Mouse (Mus musculus) kidney, postnatal 14 days (tissue): ENCODE data around the gene Cyp2w1.
A peak's percentile ranks its signal among the peaks of the same experiment; 100 is the strongest.
"Not testable (repeated sequence)": the region's sequence is repeated elsewhere in the genome, so short reads cannot be mapped to it uniquely, and the experiment has no call there.

Source experiments
- DNase-seq: peaks from one replicate; pipeline ENCODE4 v3.0.0; 2022; ENCODE audit warnings: mixed read lengths

The Cyp2w1 gene

DNA sequence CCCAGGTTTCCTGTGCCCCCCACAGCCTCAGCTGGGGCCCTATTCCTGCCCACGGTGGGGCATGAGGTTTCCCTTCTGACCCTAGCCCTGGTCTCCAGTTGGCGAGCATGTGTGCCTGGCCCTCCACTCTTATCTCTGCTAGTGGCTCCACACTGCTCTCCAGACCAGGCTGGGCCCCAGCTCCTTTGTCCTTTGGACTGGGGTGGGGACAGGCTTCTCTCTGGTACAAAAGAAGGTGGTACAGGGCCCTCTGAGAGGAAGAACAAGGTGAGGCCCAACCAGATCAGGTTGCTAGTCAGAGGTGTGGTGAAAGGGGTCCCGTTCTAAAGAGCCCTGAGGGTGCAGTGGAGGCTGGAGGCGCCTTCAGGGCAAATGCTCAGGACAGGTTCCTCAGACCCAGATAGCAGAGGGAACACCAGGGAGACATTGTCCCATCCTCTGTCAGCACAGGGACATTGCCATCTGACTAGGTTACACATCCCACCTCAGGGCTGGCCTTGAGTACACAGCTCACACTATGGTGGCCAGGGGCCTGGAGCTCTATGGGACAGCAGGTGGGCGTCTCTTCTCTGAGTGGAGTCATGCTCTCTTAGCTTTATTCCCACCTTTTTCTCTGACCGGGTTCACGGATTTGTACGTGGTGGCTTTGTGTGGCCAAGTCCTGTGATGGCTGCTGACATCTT lies 19.7 kb upstream of the Cyp2w1 start:
- no peak for DNase-seq

- DNase-seq: peak; percentile 57
Observed at GRCm38 (mm10) chr5:139333301-139334013, 19.0 kb upstream of the Cyp2w1 start.

DNA sequence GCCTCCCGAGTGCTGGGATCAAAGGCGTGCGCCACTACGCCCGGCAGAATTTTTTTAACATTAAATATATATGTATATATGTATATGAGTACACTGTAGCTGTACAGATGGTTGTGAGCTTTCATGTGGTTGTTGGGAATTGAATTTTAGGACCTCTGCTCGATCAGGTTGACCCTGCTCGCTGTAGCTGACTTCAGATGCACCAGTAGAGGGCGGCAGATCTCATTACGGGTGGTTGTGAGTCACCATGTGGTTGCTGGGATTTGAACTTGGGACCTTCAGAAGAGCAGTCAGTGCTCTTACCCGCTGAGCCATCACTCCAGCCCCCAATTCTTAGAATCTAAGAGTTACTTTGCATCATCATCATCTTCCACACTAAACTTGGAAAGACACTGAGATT lies 18.0 kb upstream of the Cyp2w1 start:
- DNase-seq: not testable (repeated sequence)

DNA sequence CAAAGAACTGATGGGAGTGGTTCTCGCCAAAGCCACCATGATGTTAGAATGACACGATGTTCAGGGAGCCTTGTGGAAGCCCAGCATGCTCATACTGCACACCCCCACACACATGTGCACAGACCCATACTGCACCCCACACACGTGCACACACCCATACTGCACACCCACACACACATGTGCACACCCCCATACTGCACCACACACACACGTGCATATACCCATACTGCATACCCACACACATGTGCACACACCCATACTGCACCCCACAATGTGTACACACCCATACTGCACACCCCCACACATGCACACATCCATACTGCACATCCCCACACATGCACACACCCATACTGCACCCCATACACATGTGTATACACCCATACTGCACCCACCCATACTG lies 16.8 kb upstream of the Cyp2w1 start:
- no peak for DNase-seq

GRCm38 (mm10) chr5:139337826-139338370 lies 14.5 kb upstream of the Cyp2w1 start:
- no peak for DNase-seq

GRCm38 (mm10) chr5:139338403-139338802 lies 14.0 kb upstream of the Cyp2w1 start:
- peak; percentile 70 for DNase-seq

GRCm38 (mm10) chr5:139338891-139339290 lies 13.5 kb upstream of the Cyp2w1 start:
- DNase-seq: no peak

GRCm38 (mm10) chr5:139344021-139344686 lies 8.3 kb upstream of the Cyp2w1 start:
- peak; percentile 79 for DNase-seq

DNA sequence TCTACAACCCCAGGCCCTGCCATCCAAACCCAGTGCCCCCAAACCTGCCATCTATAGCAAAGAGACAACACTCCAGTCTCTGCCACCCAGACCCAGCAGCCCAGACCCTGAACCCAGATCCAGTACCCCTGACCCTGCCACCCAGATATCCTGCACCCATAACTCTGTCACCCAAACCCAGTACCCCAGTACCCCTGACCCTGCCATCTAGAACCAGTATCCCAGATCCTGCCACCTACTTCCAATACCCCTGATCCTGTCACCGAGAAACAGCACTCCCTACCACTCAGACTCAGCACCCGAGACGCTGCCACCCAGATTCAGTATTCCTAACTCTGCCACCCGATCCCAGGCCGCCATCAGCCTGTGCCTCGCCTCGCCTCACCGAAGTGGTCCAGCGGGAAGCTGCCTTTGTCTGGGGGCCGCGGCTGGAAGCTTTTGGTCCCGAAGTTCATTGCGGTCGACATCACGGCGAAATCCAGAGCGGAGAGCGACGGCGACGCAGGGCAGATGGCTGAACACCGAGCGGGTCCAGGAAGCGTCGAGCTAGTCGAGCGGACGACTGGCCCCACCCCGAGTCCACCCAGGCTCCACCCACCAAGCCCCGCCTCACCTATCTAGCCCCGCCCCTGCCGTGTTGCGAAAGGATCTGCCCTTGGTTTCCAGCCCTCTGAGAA lies 7.6 kb upstream of the Cyp2w1 start:
- peak; percentile 96 for DNase-seq

DNA sequence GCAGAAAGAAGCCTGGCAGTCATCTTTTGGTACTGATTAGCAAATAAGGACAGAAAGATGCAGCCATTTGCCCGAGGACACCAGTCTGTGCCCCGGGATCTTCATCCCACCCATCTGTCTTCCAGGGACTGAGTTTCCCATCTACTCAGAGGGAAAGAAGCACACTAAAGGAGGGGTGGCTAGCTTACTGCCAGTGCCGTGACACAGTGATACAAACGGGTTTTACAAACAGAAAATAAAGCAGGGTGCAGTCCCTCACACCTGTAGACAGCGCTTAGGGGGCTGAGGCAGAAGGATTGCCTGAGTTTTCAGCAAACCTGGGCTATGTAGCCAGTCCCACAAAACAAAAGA lies 7.1 kb upstream of the Cyp2w1 start:
- no peak for DNase-seq

- DNase-seq: no peak
Observed at GRCm38 (mm10) chr5:139347225-139347624, 5.2 kb upstream of the Cyp2w1 start.

DNA sequence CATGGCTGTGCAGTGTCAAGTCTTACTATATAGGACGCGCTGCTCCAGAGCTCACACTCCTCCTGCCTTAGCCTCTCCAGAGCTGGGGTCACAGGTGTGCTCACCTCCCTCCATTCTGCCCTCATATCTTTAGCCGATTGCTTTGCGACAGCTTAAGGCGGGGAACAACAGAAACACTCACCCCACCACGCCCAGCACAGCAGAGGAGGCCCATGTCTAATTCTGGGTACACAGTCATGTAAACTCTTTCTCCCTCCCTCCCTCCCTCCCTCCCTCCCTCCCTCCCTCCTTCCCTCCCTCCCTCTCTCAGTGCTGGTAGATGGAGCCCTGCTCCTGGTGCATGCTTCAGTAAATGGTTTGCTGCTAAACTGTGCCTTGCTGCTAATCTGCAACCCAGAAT lies 2.7 kb upstream of the Cyp2w1 start:
- no peak for DNase-seq

DNA sequence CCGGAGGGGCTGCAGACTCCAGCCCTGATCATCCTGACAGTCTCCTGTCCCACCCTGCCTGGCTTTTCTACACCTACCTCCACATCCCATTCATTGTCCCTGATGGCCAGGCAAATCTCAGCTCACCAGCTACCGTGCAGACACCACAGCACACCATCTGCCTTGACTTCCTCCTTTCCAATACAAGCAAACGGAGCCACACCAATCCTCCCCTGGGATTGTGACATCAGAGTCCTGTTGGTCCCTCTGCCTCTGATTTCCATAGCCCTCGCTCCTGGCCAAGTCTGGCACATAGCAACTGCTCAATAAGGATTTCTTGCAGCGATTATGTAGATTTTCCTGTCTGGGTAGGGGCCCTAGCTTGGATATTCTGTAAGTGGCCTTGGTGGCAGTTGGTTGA lies 1.3 kb upstream of the Cyp2w1 start, which contains the start of gene Cox19:
TSS of gene Cox19 (minus strand) at position 285 of the 400 bp plus-strand sequence.
- no peak for DNase-seq

DNA sequence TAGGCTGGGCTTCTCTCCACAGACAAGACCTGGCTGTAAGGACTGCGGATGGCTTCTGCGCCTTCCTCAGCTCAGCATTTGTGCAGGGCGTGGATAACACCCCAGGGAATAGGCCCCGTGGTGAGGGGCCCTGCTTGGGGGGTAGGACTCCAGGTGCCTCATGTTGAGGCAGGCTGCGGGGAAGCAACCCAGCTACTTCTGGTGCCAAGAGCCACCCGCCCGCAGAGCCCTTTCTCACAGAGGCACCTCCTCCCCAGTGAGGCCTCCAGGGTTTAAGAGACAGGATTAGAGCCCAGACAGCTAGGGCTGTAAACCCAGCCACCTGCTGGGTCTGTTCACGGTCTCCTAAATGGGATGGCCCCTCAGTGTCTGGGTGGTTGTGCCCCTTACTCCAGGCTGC lies 789 bp upstream of the Cyp2w1 start:
- DNase-seq: no peak

- DNase-seq: no peak
Observed at GRCm38 (mm10) chr5:139353496-139353895, 1.1 kb downstream of the Cyp2w1 start.

DNA sequence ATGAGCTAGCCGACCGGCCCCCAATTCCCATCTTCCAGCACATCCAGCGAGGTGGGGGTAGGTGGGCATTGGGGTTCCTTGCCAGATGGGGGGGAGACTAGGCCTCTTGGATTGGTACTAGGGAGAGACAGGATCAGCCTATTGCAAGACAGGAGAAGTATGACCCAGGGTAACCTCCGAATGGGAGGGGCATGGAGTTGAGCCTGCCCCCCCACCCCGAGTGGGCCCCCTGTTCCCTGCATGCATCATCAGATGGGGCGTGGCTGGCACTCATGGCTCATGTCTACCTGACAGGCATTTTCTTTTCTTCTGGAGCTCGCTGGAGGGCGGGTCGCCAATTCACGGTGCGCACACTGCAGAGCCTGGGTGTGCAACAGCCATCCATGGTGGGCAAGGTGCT lies 1.5 kb downstream of the Cyp2w1 start:
- DNase-seq: no peak

DNA sequence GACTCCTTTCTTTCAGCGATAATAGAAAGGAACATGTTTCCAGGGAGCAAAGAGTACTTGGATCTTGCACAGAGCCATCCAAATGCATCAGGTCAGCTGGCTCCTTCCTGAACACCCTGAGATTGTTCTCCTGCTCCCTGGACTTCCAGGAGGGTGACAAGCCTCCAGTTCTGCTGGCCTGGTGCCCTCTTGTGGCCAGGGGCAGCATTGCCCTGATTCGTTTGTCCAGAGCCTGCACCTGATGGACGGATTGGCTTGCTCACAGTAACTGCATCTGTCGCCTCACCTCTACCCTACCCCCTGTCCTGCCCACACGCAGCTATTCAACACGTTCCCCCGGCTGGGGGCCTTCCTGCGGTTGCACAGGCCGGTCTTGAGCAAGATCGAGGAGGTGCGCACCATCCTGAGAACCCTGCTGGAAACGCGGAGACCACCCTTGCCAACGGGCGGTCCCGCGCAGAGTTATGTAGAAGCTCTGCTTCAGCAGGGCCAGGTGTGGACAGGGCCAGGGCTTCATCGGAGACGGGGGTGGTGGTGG lies 2.9 kb downstream of the Cyp2w1 start:
- DNase-seq: peak; percentile 90

DNA sequence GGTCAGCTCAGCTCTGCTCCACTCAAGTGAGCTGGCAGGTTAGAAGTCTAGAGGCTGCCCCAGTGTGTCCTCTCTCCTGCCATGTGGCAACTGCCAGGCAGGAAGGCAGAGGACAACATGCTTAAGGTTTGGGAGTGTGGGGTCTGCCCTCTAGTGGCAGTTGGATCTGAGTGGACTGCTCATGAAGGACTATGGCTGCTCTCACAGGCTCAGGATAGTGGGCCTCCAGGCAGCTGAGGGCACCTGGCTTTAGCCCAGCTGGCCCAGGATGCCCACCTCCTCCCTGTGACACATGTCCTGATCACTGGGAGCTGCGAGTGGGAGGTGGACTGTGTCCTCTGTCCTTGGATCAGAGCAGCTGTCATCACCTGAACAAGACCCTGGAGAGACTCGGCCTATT lies 6.2 kb downstream of the Cyp2w1 start:
- peak; percentile 71 for DNase-seq

GRCm38 (mm10) chr5:139359244-139359643 lies 6.8 kb downstream of the Cyp2w1 start:
- DNase-seq: no peak

GRCm38 (mm10) chr5:139363858-139364257 lies 11.4 kb downstream of the Cyp2w1 start:
- no peak for DNase-seq

DNA sequence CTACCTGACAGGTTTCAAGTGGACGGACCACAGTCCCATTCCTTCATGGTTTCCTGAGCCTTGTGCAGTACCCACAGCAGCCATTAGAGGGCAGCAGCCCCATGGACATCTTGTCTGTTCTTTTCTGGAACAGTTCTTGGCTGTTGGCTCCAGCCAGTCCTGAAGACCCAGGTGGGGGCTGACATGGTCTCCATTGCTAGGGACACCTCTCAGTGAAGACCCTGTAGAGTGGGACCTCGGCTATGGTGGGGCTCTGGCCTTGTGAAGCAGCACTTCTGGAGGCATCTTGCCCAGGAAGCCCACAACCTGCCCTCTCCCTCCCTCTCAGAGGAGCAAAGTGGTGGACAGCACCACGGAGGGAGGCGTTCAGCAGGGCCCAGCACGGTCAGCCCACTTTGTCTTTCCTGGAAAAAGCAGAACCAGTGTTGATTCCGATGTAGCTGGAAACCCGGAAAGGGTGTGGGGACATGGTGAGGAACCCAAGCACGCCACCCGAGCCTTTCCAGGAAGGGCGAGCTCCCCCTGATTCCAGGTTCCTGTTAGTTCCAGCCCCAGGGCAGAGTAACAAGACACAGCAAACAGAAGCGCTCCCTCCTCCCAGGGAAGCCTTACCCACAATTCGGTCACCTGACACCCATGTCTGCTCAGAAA lies 12.0 kb downstream of the Cyp2w1 start:
- DNase-seq: peak; percentile 92

DNA sequence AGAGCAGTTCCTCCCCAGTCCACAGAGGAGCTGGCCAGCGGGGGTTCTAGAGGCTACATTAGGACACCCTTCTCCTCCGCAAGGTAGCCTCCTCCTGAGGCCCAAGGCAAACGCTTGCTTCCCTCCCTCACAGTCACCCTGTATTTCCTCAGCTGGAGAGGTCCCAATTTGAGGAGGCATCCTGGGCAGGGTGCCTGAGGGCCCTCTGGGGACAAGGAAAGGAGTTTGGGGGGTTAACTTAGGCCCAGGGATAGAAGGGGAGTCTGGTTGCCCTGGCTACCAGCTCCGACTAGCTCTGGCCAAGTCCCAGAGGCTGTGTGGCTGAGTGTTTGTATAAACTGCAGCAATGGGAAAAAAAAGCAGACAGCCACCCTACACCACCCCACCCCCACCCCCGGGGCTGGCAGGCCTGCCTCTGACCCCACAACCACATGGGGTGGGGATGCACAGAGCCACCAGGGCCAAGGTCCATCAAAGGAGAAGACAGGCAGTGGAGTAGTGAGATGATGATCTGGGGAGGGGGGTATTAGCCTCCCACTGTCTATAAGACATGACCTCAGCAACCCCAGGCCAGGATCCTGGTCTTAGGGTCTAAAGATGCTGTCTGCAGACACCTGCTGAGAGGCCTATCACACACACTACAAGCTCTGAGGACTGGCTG lies 12.6 kb downstream of the Cyp2w1 start:
- DNase-seq: no peak
